Mouse (Mus musculus): ENCODE results near the gene Lztr1.

Lztr1 gene

GRCm38 (mm10) chr16:17508031-17508430, 457 bp upstream of the Lztr1 start:
- WGBS: 11% methylated on average over 3 of the region's 3 CpGs

GRCm38 (mm10) chr16:17509240-17509597, 731 bp downstream of the Lztr1 start:
- 2% methylated on average over 9 of the region's 9 CpGs for WGBS

GRCm38 (mm10) chr16:17510143-17510542, 1.7 kb downstream of the Lztr1 start:
- WGBS: 95% methylated on average over 2 of the region's 2 CpGs

GRCm38 (mm10) chr16:17510686-17511085, 2.2 kb downstream of the Lztr1 start:
- WGBS: 74% methylated on average over 2 of the region's 2 CpGs

- WGBS: 89% methylated on average over 4 of the region's 4 CpGs
Observed at GRCm38 (mm10) chr16:17511431-17511830, 2.9 kb downstream of the Lztr1 start.

- 67% methylated on average over 2 of the region's 2 CpGs for WGBS
Observed at GRCm38 (mm10) chr16:17518910-17519309, 10.4 kb downstream of the Lztr1 start.

- WGBS: 93% methylated on average over 11 of the region's 11 CpGs
Observed at GRCm38 (mm10) chr16:17524156-17524555, 15.7 kb downstream of the Lztr1 start.

GRCm38 (mm10) chr16:17525524-17525923, 17.0 kb downstream of the Lztr1 start:
- WGBS: 58% methylated on average over 3 of the region's 3 CpGs

- WGBS: 88% methylated on average over 6 of the region's 6 CpGs
Observed at GRCm38 (mm10) chr16:17526223-17526622, 17.7 kb downstream of the Lztr1 start.

- 69% methylated on average over 13 of the region's 13 CpGs for WGBS
Observed at GRCm38 (mm10) chr16:17528276-17528675, 19.8 kb downstream of the Lztr1 start.

- 10% methylated on average over 17 of the region's 17 CpGs for WGBS
Observed at GRCm38 (mm10) chr16:17529981-17530586, 21.6 kb downstream of the Lztr1 start.

GRCm38 (mm10) chr16:17530640-17531288, 22.3 kb downstream of the Lztr1 start, which contains the start of gene Thap7:
TSS of gene Thap7 (minus strand) at chr16:17531136.
- under 1% methylated on average over 67 of the region's 67 CpGs for WGBS

- WGBS: 62% methylated on average over 4 of the region's 4 CpGs
Observed at GRCm38 (mm10) chr16:17532271-17532670, 23.8 kb downstream of the Lztr1 start.

- 74% methylated on average over 14 of the region's 14 CpGs for WGBS
Observed at GRCm38 (mm10) chr16:17532676-17533329, 24.3 kb downstream of the Lztr1 start.

- 89% methylated on average over 3 of the region's 3 CpGs for WGBS
Observed at GRCm38 (mm10) chr16:17536584-17536983, 28.1 kb downstream of the Lztr1 start.

GRCm38 (mm10) chr16:17542632-17543031, 34.1 kb downstream of the Lztr1 start:
- WGBS: 42% methylated on average over 2 of the region's 2 CpGs

- WGBS: 90% methylated on average over 7 of the region's 7 CpGs
Observed at GRCm38 (mm10) chr16:17552837-17553236, 44.3 kb downstream of the Lztr1 start.

- WGBS: 10% methylated on average over 18 of the region's 18 CpGs
Observed at GRCm38 (mm10) chr16:17553910-17554685, 45.6 kb downstream of the Lztr1 start.

- 75% methylated on average over 4 of the region's 4 CpGs for WGBS
Observed at GRCm38 (mm10) chr16:17554702-17555101, 46.2 kb downstream of the Lztr1 start.

- 86% methylated on average over 4 of the region's 4 CpGs for WGBS
Observed at GRCm38 (mm10) chr16:17556180-17556579, 47.7 kb downstream of the Lztr1 start.

- 39% methylated on average over 4 of the region's 4 CpGs for WGBS
Observed at GRCm38 (mm10) chr16:17556907-17557306, 48.4 kb downstream of the Lztr1 start.

GRCm38 (mm10) chr16:17557947-17558480, 49.5 kb downstream of the Lztr1 start:
- 7% methylated on average over 5 of the region's 5 CpGs for WGBS
